Mouse (Mus musculus) urinary bladder, postnatal 14 days (tissue): Measurements from ENCODE around the gene Lhx5.

Source experiments
- DNase-seq: peaks from one replicate; pipeline ENCODE4 v3.0.0; 2021; ENCODE audit warnings: low spot score

Gene Lhx5

GRCm38 (mm10) chr5:120432486-120433015 is 1.1 kb downstream of the Lhx5 start:
- no peak for DNase-seq

GRCm38 (mm10) chr5:120433135-120433760 is 1.7 kb downstream of the Lhx5 start:
- DNase-seq: no peak

DNA sequence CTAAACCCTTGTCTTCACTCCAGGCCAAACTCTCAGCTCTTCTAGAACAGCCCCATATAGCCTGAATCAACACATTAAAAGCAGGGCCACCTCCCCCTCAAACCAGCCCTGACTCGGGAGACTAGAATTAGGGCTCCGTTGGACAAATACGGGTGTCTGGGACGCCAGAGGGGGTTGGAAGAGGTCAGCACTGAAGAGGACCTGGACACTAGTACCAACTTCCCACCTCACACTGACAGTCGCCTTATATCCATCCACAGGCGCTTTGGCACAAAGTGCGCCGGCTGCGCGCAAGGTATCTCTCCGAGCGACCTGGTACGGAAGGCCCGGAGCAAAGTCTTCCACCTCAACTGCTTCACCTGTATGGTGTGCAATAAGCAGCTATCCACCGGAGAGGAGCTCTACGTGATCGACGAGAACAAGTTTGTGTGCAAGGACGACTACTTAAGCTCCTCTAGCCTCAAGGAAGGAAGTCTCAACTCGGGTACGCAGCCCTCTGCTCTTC is 2.8 kb downstream of the Lhx5 start:
- DNase-seq: no peak

DNA sequence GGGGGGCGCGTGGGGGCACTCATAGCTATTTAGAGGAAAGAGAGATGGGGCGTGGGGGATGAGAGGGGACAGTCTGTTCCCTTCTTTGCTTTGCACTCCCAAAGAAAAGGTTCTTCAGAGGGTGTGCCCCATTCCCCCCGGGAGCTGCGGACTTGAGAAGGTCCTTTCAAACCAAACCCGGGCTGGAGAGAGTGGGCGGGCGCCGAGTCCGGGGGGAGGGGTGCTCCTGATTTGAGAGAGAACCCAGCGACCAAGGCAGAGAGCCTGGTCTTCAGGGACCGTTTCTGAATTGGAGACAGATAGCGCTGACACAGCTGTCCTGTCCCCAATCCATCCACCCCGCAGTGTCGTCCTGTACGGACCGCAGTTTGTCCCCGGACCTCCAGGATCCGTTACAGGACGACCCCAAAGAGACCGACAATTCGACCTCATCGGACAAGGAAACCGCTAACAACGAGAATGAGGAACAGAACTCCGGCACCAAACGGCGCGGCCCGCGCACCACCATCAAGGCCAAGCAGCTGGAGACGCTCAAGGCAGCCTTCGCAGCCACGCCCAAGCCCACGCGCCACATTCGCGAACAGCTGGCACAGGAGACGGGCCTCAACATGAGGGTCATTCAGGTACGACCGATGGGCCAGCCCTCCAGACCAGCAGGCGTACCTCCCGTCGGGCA is 3.6 kb downstream of the Lhx5 start:
- DNase-seq: no peak

DNA sequence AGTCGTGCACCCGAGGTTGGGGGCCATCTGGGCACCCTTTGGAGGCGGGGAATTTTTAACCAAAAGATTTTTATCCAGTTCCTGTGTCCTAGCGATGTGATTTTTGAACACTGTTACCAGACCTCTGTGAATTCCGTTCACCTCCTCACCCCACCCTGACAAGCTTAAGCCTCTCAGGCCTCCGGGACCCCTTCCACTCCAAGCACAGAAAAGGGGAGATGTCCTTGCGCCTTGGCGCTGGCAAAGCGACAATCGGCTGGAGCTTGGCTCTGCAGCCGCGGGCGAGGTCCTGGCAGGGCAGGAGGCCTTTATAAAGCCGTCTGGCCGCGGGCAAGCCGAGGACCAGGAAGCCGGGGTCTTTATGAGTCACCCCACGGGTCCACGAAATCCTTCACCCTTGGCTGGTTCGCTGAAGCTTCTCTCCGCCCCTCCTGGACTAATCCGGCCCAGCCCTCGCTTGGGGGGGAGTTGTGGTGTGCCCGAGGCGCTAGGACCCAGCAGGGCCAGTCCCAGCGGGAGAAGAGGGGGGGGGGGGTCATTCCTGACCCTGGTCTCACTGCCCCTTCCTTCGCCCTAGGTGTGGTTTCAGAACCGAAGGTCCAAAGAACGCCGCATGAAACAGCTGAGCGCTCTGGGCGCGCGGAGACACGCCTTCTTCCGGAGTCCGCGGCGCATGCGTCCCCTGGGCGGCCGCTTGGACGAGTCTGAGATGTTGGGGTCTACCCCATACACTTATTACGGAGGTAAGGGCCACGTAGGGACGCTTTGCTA is 4.4 kb downstream of the Lhx5 start:
- DNase-seq: no peak

GRCm38 (mm10) chr5:120436885-120437495 is 5.5 kb downstream of the Lhx5 start:
- no peak for DNase-seq

DNA sequence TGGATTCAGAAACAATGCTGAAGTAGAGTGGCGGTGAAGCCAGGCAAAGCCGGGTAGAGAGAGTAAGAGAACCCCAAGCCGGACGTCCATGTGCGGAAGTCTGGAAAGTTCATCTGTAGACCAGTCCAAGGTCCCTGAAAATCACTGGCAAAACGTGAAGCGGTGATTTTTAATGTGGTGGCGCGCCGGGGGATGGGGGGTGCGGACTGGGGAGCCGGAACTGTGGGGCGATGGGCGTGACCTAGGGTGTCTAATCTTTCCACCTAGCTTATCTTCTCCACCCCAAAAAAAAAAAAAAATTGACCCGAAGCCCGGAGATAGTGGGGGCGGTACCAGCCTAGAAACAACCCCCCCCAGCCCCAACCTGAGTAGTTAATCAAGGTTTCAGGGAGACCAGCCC is 6.0 kb downstream of the Lhx5 start:
- DNase-seq: no peak

DNA sequence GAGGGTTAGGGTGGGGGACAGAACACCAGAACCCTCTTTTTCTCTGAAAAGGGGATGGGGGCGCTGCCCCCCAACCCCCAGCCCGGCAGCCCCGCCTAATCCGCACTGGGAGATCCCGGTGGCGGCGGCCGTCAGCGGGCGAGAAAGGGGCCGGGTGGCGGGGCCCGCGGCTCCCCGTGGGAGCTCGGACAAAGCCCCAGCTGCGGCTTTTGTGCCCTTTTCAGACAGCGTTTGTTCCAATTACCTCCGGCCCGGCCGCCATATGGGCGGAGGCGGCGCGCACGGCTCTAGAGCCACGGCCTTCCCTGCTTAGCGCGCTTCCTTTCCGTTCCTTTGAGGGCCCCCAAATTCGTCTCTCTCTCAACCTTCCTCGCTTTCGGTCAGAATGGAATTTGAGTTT is 6.5 kb downstream of the Lhx5 start:
- DNase-seq: no peak

DNA sequence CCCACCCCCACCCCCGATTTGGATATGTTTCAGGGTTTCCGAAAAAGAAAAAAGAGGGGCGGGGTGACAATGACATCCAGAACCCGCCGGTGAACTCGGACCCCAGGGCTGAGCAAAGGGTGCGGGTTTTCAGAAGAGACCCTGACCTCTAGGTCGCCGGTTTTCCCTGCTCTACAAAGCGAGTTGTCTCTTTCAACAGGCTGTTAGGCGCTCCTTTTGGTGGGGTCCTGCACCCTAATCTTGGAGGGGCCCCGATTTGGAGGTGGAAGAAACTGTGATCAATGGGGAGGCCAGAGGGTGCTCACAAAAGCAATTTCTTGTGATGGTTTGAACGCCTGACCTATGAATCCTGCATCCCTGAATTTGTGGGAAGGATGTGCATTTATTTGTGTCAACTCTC is 7.0 kb downstream of the Lhx5 start:
- no peak for DNase-seq

- no peak for DNase-seq
These were observed 7.7 kb downstream of the Lhx5 start for GRCm38 (mm10) chr5:120438991-120439710.

DNA sequence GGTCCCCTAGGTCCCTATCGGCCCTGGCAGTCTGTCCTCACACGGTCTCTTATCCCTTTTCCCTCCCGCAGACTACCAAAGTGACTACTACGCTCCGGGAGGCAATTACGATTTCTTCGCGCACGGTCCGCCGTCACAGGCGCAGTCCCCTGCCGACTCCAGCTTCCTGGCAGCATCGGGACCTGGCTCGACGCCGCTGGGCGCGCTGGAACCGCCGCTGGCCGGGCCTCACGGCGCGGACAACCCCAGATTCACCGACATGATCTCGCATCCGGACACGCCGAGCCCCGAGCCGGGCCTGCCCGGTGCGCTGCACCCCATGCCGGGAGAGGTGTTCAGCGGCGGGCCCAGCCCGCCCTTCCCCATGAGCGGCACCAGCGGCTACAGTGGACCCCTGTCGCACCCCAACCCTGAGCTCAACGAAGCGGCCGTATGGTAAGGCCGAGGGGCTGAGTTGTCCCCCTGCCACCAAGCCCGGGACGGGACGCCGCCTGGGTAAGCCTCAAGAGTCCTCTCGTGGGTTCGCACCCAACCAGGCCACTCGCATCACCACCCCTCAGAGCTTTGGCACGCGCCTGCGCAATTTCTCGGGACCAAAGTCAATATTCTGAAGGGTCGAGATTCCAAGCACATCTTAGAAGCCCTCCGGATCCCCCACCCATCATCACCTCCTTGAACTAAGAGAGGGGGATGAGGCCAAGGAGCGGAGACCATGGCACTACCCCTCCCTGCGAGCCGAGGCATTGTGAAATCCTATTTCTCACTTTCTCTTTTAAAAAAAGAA is 8.6 kb downstream of the Lhx5 start:
- no peak for DNase-seq

DNA sequence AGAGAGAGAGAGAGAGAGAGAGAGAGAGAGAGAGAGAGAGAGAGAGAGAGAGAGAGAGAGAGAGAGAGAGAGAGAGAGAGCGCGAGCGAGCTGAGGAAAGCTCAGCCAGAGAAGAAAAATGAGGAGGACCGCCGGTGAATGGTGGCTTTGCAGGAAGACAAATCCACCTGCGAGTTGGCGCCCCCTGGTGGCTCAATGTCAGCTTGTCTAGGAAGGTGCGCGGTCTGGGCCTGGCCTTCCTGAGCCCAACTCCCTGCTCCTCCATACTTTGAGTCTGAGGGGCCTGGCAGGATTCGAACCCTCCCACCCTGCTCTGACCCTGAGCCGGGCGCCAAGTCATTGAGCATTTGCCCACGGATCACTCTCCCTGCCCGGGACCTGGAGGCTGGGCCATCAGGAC is 9.2 kb downstream of the Lhx5 start:
- peak; percentile 93 for DNase-seq

- no peak for DNase-seq
These were observed 15.8 kb downstream of the Lhx5 start for GRCm38 (mm10) chr5:120447305-120447704.

GRCm38 (mm10) chr5:120454756-120455337 is 23.3 kb downstream of the Lhx5 start:
- DNase-seq: no peak

GRCm38 (mm10) chr5:120456253-120456652 is 24.8 kb downstream of the Lhx5 start:
- DNase-seq: no peak

DNA sequence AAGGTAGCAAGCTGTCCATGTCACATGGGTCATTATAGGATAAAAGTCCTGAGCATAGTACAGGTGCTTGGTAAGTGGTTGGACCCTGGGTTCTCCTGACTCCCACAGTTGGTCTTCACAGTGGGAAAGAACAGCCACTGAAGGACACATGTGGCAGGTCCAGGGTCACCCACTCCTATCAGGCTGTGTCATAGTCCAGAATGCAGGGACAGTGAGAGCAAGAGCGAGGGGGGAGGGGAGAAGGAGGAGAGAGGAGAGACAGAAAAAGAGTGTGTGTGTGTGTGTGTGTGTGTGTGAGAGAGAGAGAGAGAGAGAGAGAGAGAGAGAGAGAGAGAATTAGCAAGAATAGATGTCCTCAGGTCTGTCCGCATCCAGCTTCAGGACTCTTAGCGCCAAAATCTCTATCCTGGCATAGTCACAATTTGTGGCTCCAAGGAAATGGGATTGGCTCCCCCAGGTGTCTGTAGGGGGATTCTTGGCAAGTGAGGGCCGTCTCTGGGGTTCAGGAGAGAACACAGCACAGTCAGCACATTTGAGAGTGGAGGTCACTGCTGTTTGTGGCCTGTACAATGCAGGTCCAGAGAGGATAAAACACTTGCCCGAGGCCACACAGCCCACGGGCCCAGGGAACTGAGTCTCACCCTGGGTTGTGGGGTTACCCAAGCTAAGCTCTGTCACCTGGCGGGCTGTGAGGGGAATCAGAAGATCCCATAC is 25.5 kb downstream of the Lhx5 start:
- DNase-seq: no peak

DNA sequence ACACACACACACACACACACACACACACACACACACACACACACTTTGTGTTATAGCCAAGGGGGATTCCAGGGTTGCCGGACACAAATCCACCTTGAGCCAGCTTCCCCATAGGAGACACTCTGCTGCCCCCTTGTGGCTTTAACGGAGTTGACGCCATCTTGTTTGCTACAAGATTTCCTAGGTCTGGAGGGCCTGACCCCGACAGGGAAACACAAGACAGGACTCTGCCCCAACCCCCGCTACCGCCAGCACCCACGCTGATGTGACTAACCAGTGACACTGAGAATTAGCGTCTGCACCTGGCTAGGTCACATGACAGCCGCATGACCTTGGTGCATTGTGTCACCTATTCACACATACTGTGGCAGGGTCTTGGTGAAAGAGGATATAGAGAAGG is 26.1 kb downstream of the Lhx5 start:
- peak; percentile 56 for DNase-seq

DNA sequence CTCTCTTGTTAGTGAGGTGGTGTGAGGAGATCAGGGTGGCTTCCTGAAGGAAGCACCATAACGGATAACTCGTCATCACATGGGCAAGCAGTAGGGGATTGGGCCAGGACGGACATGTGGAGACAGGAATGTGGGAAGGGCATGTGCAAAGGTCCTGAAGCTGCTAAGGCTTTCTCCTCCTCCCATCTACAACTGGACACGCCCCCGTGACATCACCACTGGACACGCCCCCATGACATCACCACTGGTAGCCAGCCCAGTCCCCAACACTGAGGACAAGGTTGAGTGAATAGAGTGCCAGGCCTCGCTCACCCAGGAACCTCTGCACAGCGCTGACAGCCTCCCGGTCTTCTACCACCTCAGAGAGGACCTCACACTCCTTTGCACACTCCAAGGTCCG is 27.6 kb downstream of the Lhx5 start:
- DNase-seq: no peak

GRCm38 (mm10) chr5:120461902-120462301 is 30.4 kb downstream of the Lhx5 start:
- no peak for DNase-seq

DNA sequence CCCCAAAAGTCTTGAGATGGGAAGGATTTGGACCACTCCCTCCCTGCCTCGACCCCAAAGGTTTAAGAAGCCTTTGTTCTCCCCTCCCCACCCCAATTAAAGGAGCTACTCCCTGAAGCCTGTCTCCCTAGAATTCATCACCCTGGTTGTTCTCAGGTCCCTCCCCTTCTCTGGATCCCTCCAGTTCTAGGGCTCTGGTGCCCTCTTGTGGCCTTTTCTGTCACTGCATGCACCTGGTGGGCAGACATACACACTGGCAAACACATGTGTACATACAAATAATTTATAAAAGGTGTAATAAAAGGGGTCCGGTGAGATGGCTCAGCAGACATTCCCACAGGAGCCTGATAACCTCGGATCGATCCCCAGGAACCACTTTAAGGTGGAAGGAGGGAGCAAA is 32.8 kb downstream of the Lhx5 start:
- DNase-seq: no peak
